Mouse (Mus musculus): ENCODE measurements at regions not wholly inside any gene's neighbourhood (a gene's known extent, or its start where the extent isn't known, plus 50 kb on each side); places are given as distances from the start of the nearest gene placed in this dataset.

- Histone ChIP-seq H3K4me1 (no peaks in the 10 kb centered on the region), H3K4me3 (no peak overlapping the region), H3K9ac (replicated peaks) (no peak overlapping the region), H3K27ac (replicated peaks) (no peak overlapping the region), H3K27me3 (no peaks in the 10 kb centered on the region), H3K9me3 (no peaks in the 10 kb centered on the region), H3K4me2 (replicated peaks) (no peak overlapping the region), H3K36me3 (no peaks in the 10 kb centered on the region)
- 93% methylated on average over 12 of the region's 12 CpGs for WGBS
- no peak for ATAC-seq (ENCODE audit: low FRiP score, low read depth)
Observed at GRCm38 (mm10) chr1:184595449-184595848, 137.0 kb downstream of the Hlx start.

GRCm38 (mm10) chr1:184590634-184591033 is 141.8 kb downstream of the Hlx start:
- ATAC-seq (ENCODE audit: low FRiP score, low read depth): no peak
- Histone ChIP-seq H3K9me3 (no peaks in the 10 kb centered on the region), H3K27ac (replicated peaks) (no peak overlapping the region), H3K4me2 (replicated peaks) (no peak overlapping the region), H3K9ac (replicated peaks) (no peak overlapping the region), H3K4me1 (no peaks in the 10 kb centered on the region), H3K36me3 (no peaks in the 10 kb centered on the region), H3K27me3 (no peaks in the 10 kb centered on the region), H3K4me3 (no peak overlapping the region)
- 79% methylated on average over 7 of the region's 7 CpGs for WGBS

- Histone ChIP-seq H3K36me3 (no peaks in the 10 kb centered on the region), H3K27ac (replicated peaks) (no peak overlapping the region), H3K4me3 (no peak overlapping the region), H3K4me1 (no peaks in the 10 kb centered on the region), H3K27me3 (no peaks in the 10 kb centered on the region), H3K9me3 (no peaks in the 10 kb centered on the region), H3K4me2 (replicated peaks) (no peak overlapping the region), H3K9ac (replicated peaks) (no peak overlapping the region)
- no peak for ATAC-seq (ENCODE audit: low FRiP score, low read depth)
- 76% methylated on average over 4 of the region's 4 CpGs for WGBS
Observed at GRCm38 (mm10) chr1:184589277-184589676, 143.1 kb downstream of the Hlx start.

- H3K4me3 ChIP-seq: no peak overlapping the region
- no peak overlapping the region for H3K4me2 ChIP-seq (replicated peaks)
- no peaks in the 10 kb centered on the region for H3K9me3 ChIP-seq
- H3K36me3 ChIP-seq: no peaks in the 10 kb centered on the region
- no peaks in the 10 kb centered on the region for H3K27me3 ChIP-seq
- no peaks in the 10 kb centered on the region for H3K4me1 ChIP-seq
- no peak overlapping the region for H3K27ac ChIP-seq (replicated peaks)
- ATAC-seq (ENCODE audit: low FRiP score, low read depth): no peak
- no peak overlapping the region for H3K9ac ChIP-seq (replicated peaks)
- WGBS: 88% methylated on average over 12 of the region's 12 CpGs
Observed at GRCm38 (mm10) chr1:184584505-184584874, 147.9 kb downstream of the Hlx start.

- Histone ChIP-seq H3K4me1 (no peaks in the 10 kb centered on the region), H3K27ac (replicated peaks) (no peak overlapping the region), H3K36me3 (no peaks in the 10 kb centered on the region), H3K9ac (replicated peaks) (no peak overlapping the region), H3K9me3 (no peaks in the 10 kb centered on the region), H3K4me3 (no peak overlapping the region), H3K4me2 (replicated peaks) (no peak overlapping the region), H3K27me3 (no peaks in the 10 kb centered on the region)
- 88% methylated on average over 6 of the region's 6 CpGs for WGBS
- no peak for ATAC-seq (ENCODE audit: low FRiP score, low read depth)
Observed at GRCm38 (mm10) chr1:184583751-184584504, 148.5 kb downstream of the Hlx start.

GRCm38 (mm10) chr1:184579475-184579874 is 152.9 kb downstream of the Hlx start:
- ATAC-seq (ENCODE audit: low FRiP score, low read depth): no peak
- Histone ChIP-seq H3K4me2 (replicated peaks) (no peak overlapping the region), H3K9ac (replicated peaks) (no peak overlapping the region), H3K27me3 (no peaks in the 10 kb centered on the region), H3K27ac (replicated peaks) (no peak overlapping the region), H3K4me1 (no peaks in the 10 kb centered on the region), H3K36me3 (no peaks in the 10 kb centered on the region), H3K9me3 (no peaks in the 10 kb centered on the region), H3K4me3 (no peak overlapping the region)
- 93% methylated on average over 3 of the region's 3 CpGs for WGBS

GRCm38 (mm10) chr1:184576527-184576926 is 155.9 kb downstream of the Hlx start:
- WGBS: 83% methylated on average over 7 of the region's 7 CpGs
- Histone ChIP-seq H3K36me3 (no peaks in the 10 kb centered on the region), H3K27ac (replicated peaks) (no peak overlapping the region), H3K4me3 (no peak overlapping the region), H3K9me3 (no peaks in the 10 kb centered on the region), H3K4me1 (no peaks in the 10 kb centered on the region), H3K4me2 (replicated peaks) (no peak overlapping the region), H3K9ac (replicated peaks) (no peak overlapping the region), H3K27me3 (no peaks in the 10 kb centered on the region)
- ATAC-seq (ENCODE audit: low FRiP score, low read depth): no peak

- Histone ChIP-seq H3K4me1 (no peaks in the 10 kb centered on the region), H3K9ac (replicated peaks) (no peak overlapping the region), H3K27me3 (no peaks in the 10 kb centered on the region), H3K27ac (replicated peaks) (no peak overlapping the region), H3K36me3 (no peaks in the 10 kb centered on the region), H3K9me3 (no peaks in the 10 kb centered on the region), H3K4me3 (no peak overlapping the region), H3K4me2 (replicated peaks) (no peak overlapping the region)
- WGBS: 78% methylated on average over 7 of the region's 7 CpGs
- no peak for ATAC-seq (ENCODE audit: low FRiP score, low read depth)
Observed at GRCm38 (mm10) chr1:184573325-184573724, 159.1 kb downstream of the Hlx start.

- no peak overlapping the region for H3K4me2 ChIP-seq (replicated peaks)
- no peak for ATAC-seq (ENCODE audit: low FRiP score, low read depth)
- H3K4me1 ChIP-seq: no peaks in the 10 kb centered on the region
- no peak overlapping the region for H3K9ac ChIP-seq (replicated peaks)
- H3K4me3 ChIP-seq: no peak overlapping the region
- no peaks in the 10 kb centered on the region for H3K9me3 ChIP-seq
- no peak overlapping the region for H3K27ac ChIP-seq (replicated peaks)
- no peaks in the 10 kb centered on the region for H3K36me3 ChIP-seq
- H3K27me3 ChIP-seq: no peaks in the 10 kb centered on the region
- WGBS: 84% methylated on average over 5 of the region's 5 CpGs
Observed at GRCm38 (mm10) chr1:184570681-184571080, 161.7 kb downstream of the Hlx start.

- no peaks in the 10 kb centered on the region for H3K27me3 ChIP-seq
- H3K36me3 ChIP-seq: no peaks in the 10 kb centered on the region
- no peak overlapping the region for H3K4me3 ChIP-seq
- no peak overlapping the region for H3K9ac ChIP-seq (replicated peaks)
- no peak overlapping the region for H3K27ac ChIP-seq (replicated peaks)
- H3K4me2 ChIP-seq (replicated peaks): no peak overlapping the region
- H3K4me1 ChIP-seq: no peaks in the 10 kb centered on the region
- WGBS: 87% methylated on average over 4 of the region's 4 CpGs
- no peaks in the 10 kb centered on the region for H3K9me3 ChIP-seq
- no peak for ATAC-seq (ENCODE audit: low FRiP score, low read depth)
Observed at GRCm38 (mm10) chr1:184562926-184563325, 169.5 kb downstream of the Hlx start.

- no peaks in the 10 kb centered on the region for H3K27me3 ChIP-seq
- H3K4me2 ChIP-seq (replicated peaks): no peak overlapping the region
- H3K4me1 ChIP-seq: no peaks in the 10 kb centered on the region
- H3K36me3 ChIP-seq: no peaks in the 10 kb centered on the region
- H3K9me3 ChIP-seq: no peaks in the 10 kb centered on the region
- no peak overlapping the region for H3K27ac ChIP-seq (replicated peaks)
- H3K4me3 ChIP-seq: no peak overlapping the region
- no peak for ATAC-seq (ENCODE audit: low FRiP score, low read depth)
- H3K9ac ChIP-seq (replicated peaks): no peak overlapping the region
- WGBS: 93% methylated on average over 5 of the region's 5 CpGs
Observed at GRCm38 (mm10) chr1:184562239-184562638, 170.2 kb downstream of the Hlx start.

- Histone ChIP-seq H3K9ac (replicated peaks) (no peak overlapping the region), H3K4me3 (no peak overlapping the region), H3K36me3 (no peaks in the 10 kb centered on the region), H3K4me1 (no peaks in the 10 kb centered on the region), H3K27me3 (no peaks in the 10 kb centered on the region), H3K4me2 (replicated peaks) (no peak overlapping the region), H3K9me3 (no peaks in the 10 kb centered on the region), H3K27ac (replicated peaks) (no peak overlapping the region)
- ATAC-seq (ENCODE audit: low FRiP score, low read depth): no peak
- 69% methylated on average over 7 of the region's 7 CpGs for whole genome bisulfite sequencing
Observed at GRCm38 (mm10) chr1:184559543-184559942, 172.9 kb downstream of the Hlx start.

GRCm38 (mm10) chr1:184553791-184554190 is 178.6 kb downstream of the Hlx start:
- Histone ChIP-seq H3K27me3 (no peaks in the 10 kb centered on the region), H3K9ac (replicated peaks) (no peak overlapping the region), H3K4me1 (no peaks in the 10 kb centered on the region), H3K27ac (replicated peaks) (no peak overlapping the region), H3K4me3 (no peak overlapping the region), H3K4me2 (replicated peaks) (no peak overlapping the region), H3K36me3 (no peaks in the 10 kb centered on the region), H3K9me3 (no peaks in the 10 kb centered on the region)
- no peak for ATAC-seq (ENCODE audit: low FRiP score, low read depth)

Measured in midbrain, embryonic 12.5 days (tissue).